Mouse (Mus musculus): ENCODE data around the gene Slc9a3r1.

- TF ChIP-seq CTCF (IDR thresholded peaks at IDR 0.05; ENCODE audit: low read depth, low read length) (no peak), POLR2A (IDR thresholded peaks at IDR 0.05; ENCODE audit: extremely low read depth, insufficient read depth, low read length) (no peak)
These were observed 62.2 kb downstream of the Slc9a3r1 start for GRCm38 (mm10) chr11:115225301-115225700.
